Mouse (Mus musculus): Measurements from ENCODE around the gene Igflr1. TPM values are rescaled to one million over a fixed set of nuclear protein-coding genes. Genes with fewer than 3 reads are reported as not detected.
A peak's percentile ranks its signal among the peaks of the same experiment; 100 is the strongest.

Igflr1 gene
- polyA plus RNA-seq, 1 experiment = 6.5 TPM

GRCm38 (mm10) chr7:30567555-30567954 is 2.3 kb downstream of the Igflr1 start:
- TF ChIP-seq CTCF (IDR thresholded peaks at IDR 0.05; ENCODE audit: borderline replicate concordance, extremely low read depth, insufficient read depth, insufficient read length) (no peak), POLR2A (IDR thresholded peaks at IDR 0.05; ENCODE audit: borderline replicate concordance, extremely low read depth, insufficient read depth, insufficient read length, poor library complexity, severe bottlenecking) (no peak)
- no peak for DNase-seq (ENCODE audit: low read depth)

DNA sequence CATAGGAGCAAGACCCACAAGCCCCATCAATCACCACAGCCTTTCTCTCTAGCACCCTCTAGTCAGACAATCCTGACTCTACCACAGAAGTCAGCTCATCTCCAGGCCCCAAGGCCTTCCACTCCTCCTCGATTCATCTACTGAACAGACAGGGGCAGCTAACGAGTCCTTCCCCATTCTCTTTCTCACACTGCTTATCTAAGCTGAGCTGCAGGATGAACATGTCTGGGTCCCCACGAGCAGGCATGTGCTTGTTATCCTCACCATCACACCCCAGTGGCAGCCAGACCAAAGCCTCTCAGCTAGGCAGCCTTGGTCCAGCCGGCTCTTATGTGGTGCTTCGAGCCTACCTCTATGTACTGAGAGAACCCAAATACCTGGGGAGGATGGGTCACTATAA is 7.2 kb downstream of the Igflr1 start:
- DNase-seq (ENCODE audit: low read depth) = no peak
- no peak for TF ChIP-seq CTCF (IDR thresholded peaks at IDR 0.05; ENCODE audit: borderline replicate concordance, extremely low read depth, insufficient read depth, insufficient read length)
- TF ChIP-seq POLR2A (IDR thresholded peaks at IDR 0.05; ENCODE audit: borderline replicate concordance, extremely low read depth, insufficient read depth, insufficient read length, poor library complexity, severe bottlenecking) = no peak

DNA sequence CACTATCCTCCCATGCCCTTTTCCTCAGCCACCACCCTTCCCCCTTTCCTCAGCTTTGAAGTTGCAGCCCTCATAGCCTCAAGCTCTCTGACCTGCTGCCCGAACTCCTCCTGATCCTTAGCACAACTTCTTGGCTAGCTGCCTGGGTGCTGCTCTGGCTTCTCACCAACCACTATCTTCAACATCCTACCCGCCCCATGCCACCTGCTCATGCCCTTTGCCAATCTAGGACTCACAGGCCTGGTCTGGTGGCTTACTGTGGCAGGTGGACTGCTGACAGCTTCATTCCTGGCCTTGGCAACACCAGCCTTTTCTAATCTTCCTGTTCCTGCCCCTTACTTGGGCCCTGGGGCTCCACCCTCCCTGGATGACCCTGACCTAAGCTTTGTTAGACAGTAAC is 7.7 kb downstream of the Igflr1 start:
- DNase-seq (ENCODE audit: low read depth) = no peak
- TF ChIP-seq CTCF (IDR thresholded peaks at IDR 0.05; ENCODE audit: borderline replicate concordance, extremely low read depth, insufficient read depth, insufficient read length) = no peak
- no peak for TF ChIP-seq POLR2A (IDR thresholded peaks at IDR 0.05; ENCODE audit: borderline replicate concordance, extremely low read depth, insufficient read depth, insufficient read length, poor library complexity, severe bottlenecking)

DNA sequence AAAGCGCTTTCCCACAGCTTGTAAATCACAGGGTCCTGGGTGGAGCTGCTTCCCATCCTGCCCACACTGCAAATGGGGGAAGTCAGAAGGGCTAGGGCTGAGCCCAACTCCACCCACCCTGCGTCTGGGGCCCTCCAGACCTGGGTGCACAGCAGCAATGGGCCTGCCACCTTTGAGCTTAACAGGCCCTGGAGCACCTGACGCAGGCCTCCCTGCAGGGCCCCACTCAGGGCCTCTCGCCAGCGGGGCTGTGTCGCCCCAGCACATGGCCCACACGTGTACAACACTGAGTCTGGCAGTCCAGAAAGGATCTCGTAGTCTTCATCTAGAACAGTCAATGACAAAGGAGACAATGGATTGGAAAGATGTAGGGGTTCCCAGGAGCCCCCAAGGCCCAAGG is 14.7 kb downstream of the Igflr1 start:
- TF ChIP-seq CTCF (IDR thresholded peaks at IDR 0.05; ENCODE audit: borderline replicate concordance, extremely low read depth, insufficient read depth, insufficient read length) = no peak
- no peak for TF ChIP-seq POLR2A (IDR thresholded peaks at IDR 0.05; ENCODE audit: borderline replicate concordance, extremely low read depth, insufficient read depth, insufficient read length, poor library complexity, severe bottlenecking)
- no peak for DNase-seq (ENCODE audit: low read depth)

DNA sequence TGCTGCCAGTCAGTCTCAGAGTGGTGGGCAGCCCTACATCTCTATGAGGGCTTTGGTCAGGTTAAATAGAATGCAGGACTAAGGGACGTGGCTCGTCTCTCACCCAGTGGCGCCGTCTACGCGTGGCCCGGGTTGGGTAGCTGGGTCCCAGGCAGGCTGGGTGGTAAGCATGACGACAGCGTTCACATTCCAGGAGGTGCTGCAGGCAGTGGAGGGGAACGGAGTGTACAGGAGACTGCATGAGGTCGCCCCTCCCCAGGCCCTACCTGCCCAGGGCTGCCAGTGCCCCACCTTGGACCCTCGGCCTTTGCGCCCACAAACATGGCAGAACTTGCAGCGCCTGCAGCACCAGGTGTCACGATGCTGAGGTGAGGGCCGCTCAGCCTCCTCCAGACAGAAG is 16.3 kb downstream of the Igflr1 start:
- no peak for DNase-seq (ENCODE audit: low read depth)
- TF ChIP-seq POLR2A (IDR thresholded peaks at IDR 0.05; ENCODE audit: borderline replicate concordance, extremely low read depth, insufficient read depth, insufficient read length, poor library complexity, severe bottlenecking) = no peak
- no peak for TF ChIP-seq CTCF (IDR thresholded peaks at IDR 0.05; ENCODE audit: borderline replicate concordance, extremely low read depth, insufficient read depth, insufficient read length)

DNA sequence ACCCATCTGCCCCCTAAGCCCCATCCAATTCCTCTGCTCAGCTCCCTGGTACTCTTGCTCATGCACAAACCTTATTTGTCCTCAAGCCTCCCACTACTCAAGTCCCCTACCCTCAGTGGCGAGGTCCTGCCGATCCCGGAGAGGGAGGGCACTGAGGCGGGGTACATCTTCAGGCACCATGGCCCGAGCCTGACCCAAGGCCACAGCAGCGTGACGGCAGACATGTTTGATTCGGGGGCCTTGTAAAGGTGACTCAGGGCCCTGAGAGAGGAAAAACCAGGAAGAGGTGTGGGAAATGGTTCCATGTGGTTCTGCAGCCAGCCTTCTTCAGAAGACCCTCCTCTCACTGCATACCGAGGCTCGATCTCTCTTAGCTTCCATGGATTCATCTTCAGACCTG is 19.1 kb downstream of the Igflr1 start:
- no peak for DNase-seq (ENCODE audit: low read depth)
- TF ChIP-seq POLR2A (IDR thresholded peaks at IDR 0.05; ENCODE audit: borderline replicate concordance, extremely low read depth, insufficient read depth, insufficient read length, poor library complexity, severe bottlenecking) = no peak
- no peak for TF ChIP-seq CTCF (IDR thresholded peaks at IDR 0.05; ENCODE audit: borderline replicate concordance, extremely low read depth, insufficient read depth, insufficient read length)

DNA sequence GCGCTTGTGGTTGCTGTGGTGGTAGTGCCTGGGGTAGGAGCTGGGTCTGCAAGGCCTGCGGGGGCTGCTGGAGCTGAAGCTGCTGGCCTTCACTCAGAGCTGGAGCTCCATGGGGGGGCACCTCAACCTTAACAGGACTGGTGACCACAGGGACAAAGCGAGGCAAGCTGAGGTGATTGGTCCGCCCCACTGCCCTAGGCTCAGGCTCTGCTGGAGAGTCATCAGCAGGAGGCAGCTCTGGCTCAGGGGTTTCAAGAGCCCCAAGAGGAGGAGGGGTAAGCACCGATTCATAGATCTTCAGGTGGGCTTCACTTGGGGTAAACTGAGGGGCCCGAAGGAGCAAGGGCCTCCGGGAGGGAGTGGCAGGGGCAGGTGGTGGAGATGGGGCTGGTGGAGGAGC is 19.9 kb downstream of the Igflr1 start:
- no peak for TF ChIP-seq POLR2A (IDR thresholded peaks at IDR 0.05; ENCODE audit: borderline replicate concordance, extremely low read depth, insufficient read depth, insufficient read length, poor library complexity, severe bottlenecking)
- TF ChIP-seq CTCF (IDR thresholded peaks at IDR 0.05; ENCODE audit: borderline replicate concordance, extremely low read depth, insufficient read depth, insufficient read length) = no peak

GRCm38 (mm10) chr7:30586455-30587020 is 21.3 kb downstream of the Igflr1 start:
- TF ChIP-seq POLR2A (IDR thresholded peaks at IDR 0.05; ENCODE audit: borderline replicate concordance, extremely low read depth, insufficient read depth, insufficient read length, poor library complexity, severe bottlenecking) = no peak
- no peak for TF ChIP-seq CTCF (IDR thresholded peaks at IDR 0.05; ENCODE audit: borderline replicate concordance, extremely low read depth, insufficient read depth, insufficient read length)
- DNase-seq (ENCODE audit: low read depth) = no peak

More for the DNA sequence above, 19.9 kb downstream of the Igflr1 start:
- no peak for DNase-seq (ENCODE audit: low read depth)

GRCm38 (mm10) chr7:30587842-30588667 is 22.8 kb downstream of the Igflr1 start:
- TF ChIP-seq CTCF (IDR thresholded peaks at IDR 0.05; ENCODE audit: borderline replicate concordance, extremely low read depth, insufficient read depth, insufficient read length) = no peak
- TF ChIP-seq POLR2A (IDR thresholded peaks at IDR 0.05; ENCODE audit: borderline replicate concordance, extremely low read depth, insufficient read depth, insufficient read length, poor library complexity, severe bottlenecking) = no peak
- peak; percentile 43 for DNase-seq (ENCODE audit: low read depth)

DNA sequence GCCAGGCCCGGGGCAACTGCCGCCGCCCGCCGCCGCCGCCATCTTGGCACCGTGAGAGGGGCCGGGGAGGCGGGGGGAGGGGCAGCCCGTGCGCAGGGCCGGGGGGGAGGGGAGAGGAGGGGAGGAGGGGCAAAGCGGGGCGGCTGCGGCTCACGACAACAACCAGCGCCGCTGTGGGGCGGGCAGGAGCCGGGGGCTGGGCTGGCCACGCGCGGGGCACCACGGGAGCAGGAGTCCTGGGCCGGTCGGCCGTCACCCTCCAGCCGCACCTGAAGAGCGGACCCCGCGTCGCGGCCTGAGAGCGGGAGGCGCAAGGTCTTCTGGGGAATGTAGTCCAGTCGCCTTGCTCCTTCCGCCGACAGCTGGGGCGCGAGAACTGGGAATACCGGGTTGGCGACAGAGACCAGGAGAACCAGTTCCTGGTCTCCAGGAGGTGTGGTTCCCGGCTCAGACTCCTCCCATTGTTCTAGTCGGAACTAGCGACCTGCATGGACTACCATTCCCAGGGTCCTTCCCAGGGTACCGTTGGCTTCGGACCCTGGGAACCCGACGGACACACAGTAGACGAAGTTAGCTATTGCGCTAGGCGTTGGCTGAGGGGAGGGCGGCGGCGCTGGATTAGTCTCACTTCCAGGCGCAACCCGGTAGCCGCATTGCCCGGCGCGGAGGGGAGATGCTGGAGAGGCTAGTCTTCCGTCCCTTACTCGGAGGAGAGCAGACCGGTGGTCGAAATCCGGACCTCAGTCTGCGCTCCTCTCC is 23.6 kb downstream of the Igflr1 start, which contains the start of gene Kmt2b:
Gene Kmt2b (minus strand): TSS at position 51 of the 759 bp plus-strand sequence.
- TF ChIP-seq POLR2A (IDR thresholded peaks at IDR 0.05; ENCODE audit: borderline replicate concordance, extremely low read depth, insufficient read depth, insufficient read length, poor library complexity, severe bottlenecking) (0 out of 2 replicates have a peak, but pooled peaks have one; percentile 50), CTCF (IDR thresholded peaks at IDR 0.05; ENCODE audit: borderline replicate concordance, extremely low read depth, insufficient read depth, insufficient read length) (no peak)
- DNase-seq (ENCODE audit: low read depth) = peak; percentile 99
